Mouse (Mus musculus) neural tube, embryonic 14.5 days (tissue): ENCODE measurements around the gene Eme2. TPM values are rescaled to one million over a fixed set of nuclear protein-coding genes. Genes with fewer than 3 reads are reported as not detected.

Experiments used
- ATAC-seq: fragments of 200-750 bp; cut with Nextera tagmentation; 2 replicates; pipeline ENCODE4 v1.8.0; 2017; ENCODE audit warnings: low read depth, mild to moderate bottlenecking, moderate TSS enrichment, moderate library complexity
- H3K27ac ChIP-seq: fragments of 300-500 bp; sonication (generic); 2 replicates; pipeline ENCODE4 v1.5.1; 2014; ENCODE audit warnings: low read depth, mild to moderate bottlenecking, control low read depth, low read length, moderate library complexity, mixed read lengths
- H3K27me3 ChIP-seq: fragments of 300-500 bp; sonication (generic); 2 replicates; pipeline ENCODE4 v1.6.1; 2014; ENCODE audit warnings: low read length; ENCODE audit not compliant: control insufficient read depth, insufficient read depth
- H3K36me3 ChIP-seq: fragments of 300-500 bp; sonication (generic); 2 replicates; pipeline ENCODE4 v1.6.1; 2014; ENCODE audit warnings: low read length, mixed read lengths; ENCODE audit not compliant: control insufficient read depth, insufficient read depth
- H3K4me1 ChIP-seq: fragments of 300-500 bp; sonication (generic); 2 replicates; pipeline ENCODE4 v1.6.1; 2014; ENCODE audit warnings: low read length; ENCODE audit not compliant: control insufficient read depth, insufficient read depth
- H3K4me2 ChIP-seq: fragments of 300-500 bp; sonication (generic); 2 replicates; pipeline ENCODE4 v1.6.1; 2014; ENCODE audit warnings: mild to moderate bottlenecking, low read depth, low read length, control low read depth
- H3K4me3 ChIP-seq: fragments of 300-500 bp; sonication (generic); 2 replicates; pipeline ENCODE4 v1.5.1; 2014; ENCODE audit warnings: low read depth, low read length, control low read depth, mixed read lengths
- H3K9ac ChIP-seq: fragments of 300-500 bp; sonication (generic); replicated peaks from 2 replicates; pipeline ENCODE4 v1.6.1; 2014; ENCODE audit warnings: low read depth, mild to moderate bottlenecking, control low read depth, low read length, mixed read lengths
- H3K9me3 ChIP-seq: fragments of 300-500 bp; sonication (generic); 2 replicates; pipeline ENCODE4 v1.6.1; 2016; ENCODE audit warnings: low read length; ENCODE audit not compliant: control insufficient read depth
- WGBS: fragments of 180-500 bp; shearing (Covaris S2); extraction: QIAGEN DNeasy Blood & Tissue Kit; methylation state at CpG from one replicate; pipeline ENCODE4 v1.1.7; 2014; 5-methylcytosine and 5-hydroxymethylcytosine counted together
- polyA plus RNA-seq: library from polyadenylated mRNA; unstranded; fragments of >200 nt; fragmentation: Nextera tagmentation; extraction: Ambion mirVana; gene quantifications from 2 replicates; pipeline ENCODE4 v1.2.1, GENCODE M21; 2014

Gene Eme2
- polyA plus RNA-seq, 1 experiment from 2014 or later, result 21.4 TPM

GRCm38 (mm10) chr17:24865776-24866175, 29.1 kb downstream of the Eme2 start, which contains the start of gene Igfals:
Gene Igfals, plus strand, starts transcription at chr17:24865997.
- H3K36me3 ChIP-seq, result peaks cover 13% of the 10 kb centered on the region; the same call in 1 of the 2 replicates
- H3K9me3 ChIP-seq, result no peaks in the 10 kb centered on the region
- H3K27ac ChIP-seq, result no peak within 1 kb of the TSS
- H3K9ac ChIP-seq, result no peak within 1 kb of the TSS
- ATAC-seq, result no peak
- 87% methylated on average over 8 of the region's 8 CpGs for WGBS
- no peak within 1 kb of the TSS for H3K4me2 ChIP-seq
- no peaks in the 10 kb centered on the region for H3K27me3 ChIP-seq
- H3K4me3 ChIP-seq, result no peak within 1 kb of the TSS
- H3K4me1 ChIP-seq, result no peaks in the 10 kb centered on the region

- no peak overlapping the region for H3K9ac ChIP-seq
- H3K27me3 ChIP-seq, result no peaks in the 10 kb centered on the region
- H3K4me1 ChIP-seq, result no peaks in the 10 kb centered on the region
- WGBS, result 93% methylated on average over 3 of the region's 3 CpGs
- no peak overlapping the region for H3K4me3 ChIP-seq
- ATAC-seq, result no peak
- H3K27ac ChIP-seq, result no peak overlapping the region
- no peak overlapping the region for H3K4me2 ChIP-seq
- no peaks in the 10 kb centered on the region for H3K9me3 ChIP-seq
- H3K36me3 ChIP-seq, result peaks cover 18% of the 10 kb centered on the region; the same call in 1 of the 2 replicates
These were observed 33.1 kb downstream of the Eme2 start for GRCm38 (mm10) chr17:24861785-24862184.

- Histone ChIP-seq H3K27me3 (no peaks in the 10 kb centered on the region), H3K4me3 (no peak overlapping the region), H3K9me3 (no peaks in the 10 kb centered on the region), H3K4me2 (no peak overlapping the region), H3K27ac (no peak overlapping the region), H3K36me3 (peaks cover 14% of the 10 kb centered on the region; the same call in 1 of the 2 replicates), H3K4me1 (no peaks in the 10 kb centered on the region), H3K9ac (no peak overlapping the region)
- WGBS, result 91% methylated on average over 8 of the region's 8 CpGs
- ATAC-seq, result no peak
These were observed 34.8 kb downstream of the Eme2 start for GRCm38 (mm10) chr17:24860076-24860475.

DNA sequence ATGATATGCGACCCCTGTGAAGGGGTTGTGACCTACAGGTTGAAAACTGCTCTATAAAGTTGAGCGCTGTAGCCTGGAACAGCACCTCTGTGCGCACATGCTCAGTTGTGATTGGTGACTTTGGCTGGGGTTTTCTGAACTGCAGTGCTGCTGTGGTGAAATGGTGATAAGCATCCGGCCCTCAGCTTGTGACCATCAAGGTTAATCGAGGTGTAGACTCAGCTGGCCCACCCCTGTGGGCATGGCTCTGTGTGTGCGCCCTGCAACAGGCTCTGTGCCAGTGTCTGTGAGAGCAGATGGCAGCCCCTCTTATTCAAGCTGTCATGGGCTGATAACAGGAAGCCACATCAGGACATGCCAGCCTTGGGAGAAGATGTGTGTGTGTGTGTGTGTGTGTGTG, 35.9 kb downstream of the Eme2 start:
- no peak overlapping the region for H3K4me2 ChIP-seq
- H3K36me3 ChIP-seq, result peaks cover 9% of the 10 kb centered on the region; the same call in 1 of the 2 replicates
- WGBS, result 84% methylated on average over 6 of the region's 6 CpGs
- no peaks in the 10 kb centered on the region for H3K27me3 ChIP-seq
- no peak overlapping the region for H3K4me3 ChIP-seq
- no peak overlapping the region for H3K27ac ChIP-seq
- no peak for ATAC-seq
- no peaks in the 10 kb centered on the region for H3K9me3 ChIP-seq
- H3K9ac ChIP-seq, result no peak overlapping the region
- H3K4me1 ChIP-seq, result no peaks in the 10 kb centered on the region

DNA sequence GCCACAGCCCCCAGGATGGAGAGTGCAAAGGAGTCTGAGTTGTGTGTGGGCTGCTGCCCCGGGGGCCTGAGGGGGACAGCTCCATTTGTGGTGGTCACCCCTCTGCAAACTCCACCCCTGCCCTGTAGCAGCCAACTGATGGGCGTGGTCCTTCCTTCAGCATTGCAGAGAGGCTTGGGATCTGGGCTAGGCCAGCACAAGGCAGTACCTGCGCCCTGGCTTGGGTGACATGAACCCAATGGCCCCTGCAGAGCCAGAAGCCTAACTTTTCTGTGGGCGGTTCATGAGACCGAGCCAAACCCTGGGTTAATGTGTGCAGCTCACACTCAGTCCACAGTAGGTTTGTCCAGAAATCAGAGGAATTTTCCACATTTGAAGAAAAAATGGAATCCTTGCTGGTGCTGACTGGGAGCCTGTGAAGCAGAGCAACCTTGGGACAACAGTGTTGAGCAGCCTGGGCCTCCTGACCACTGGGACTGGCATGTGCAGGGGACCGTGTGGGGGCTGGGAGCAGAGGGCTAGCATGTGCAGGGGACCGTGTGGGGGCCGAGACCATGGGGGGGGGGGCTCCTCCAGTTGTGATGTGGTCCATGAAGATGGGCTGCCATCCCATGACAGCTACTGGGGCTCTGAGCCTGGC, 36.9 kb downstream of the Eme2 start:
- no peak overlapping the region for H3K27ac ChIP-seq
- H3K36me3 ChIP-seq, result peaks cover 9% of the 10 kb centered on the region; the same call in 1 of the 2 replicates
- H3K9ac ChIP-seq, result no peak overlapping the region
- no peaks in the 10 kb centered on the region for H3K9me3 ChIP-seq
- no peaks in the 10 kb centered on the region for H3K4me1 ChIP-seq
- WGBS, result 87% methylated on average over 8 of the region's 8 CpGs
- no peak overlapping the region for H3K4me3 ChIP-seq
- ATAC-seq, result no peak
- no peaks in the 10 kb centered on the region for H3K27me3 ChIP-seq
- H3K4me2 ChIP-seq, result no peak overlapping the region

DNA sequence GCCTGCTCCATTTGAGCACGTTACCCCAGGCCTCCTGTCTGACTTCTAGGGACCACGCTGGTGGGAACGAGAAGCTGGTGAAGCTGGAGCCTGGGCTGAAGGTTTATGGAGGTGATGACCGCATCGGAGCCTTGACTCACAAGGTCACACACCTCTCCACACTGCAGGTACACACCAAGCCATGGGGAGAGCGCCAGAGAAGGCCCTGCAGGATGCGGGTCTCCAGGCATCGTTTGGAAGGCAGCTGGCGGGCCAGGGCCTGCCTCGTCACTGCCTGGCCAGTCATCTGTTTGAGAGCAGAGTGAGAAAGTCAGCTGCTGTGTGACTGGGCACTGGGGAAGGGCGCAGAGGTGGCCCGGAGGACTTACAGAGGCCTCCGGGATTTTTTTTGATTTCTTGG, 38.3 kb downstream of the Eme2 start:
- Histone ChIP-seq H3K9me3 (no peaks in the 10 kb centered on the region), H3K4me2 (no peak overlapping the region), H3K27ac (no peak overlapping the region), H3K9ac (no peak overlapping the region), H3K4me1 (peaks cover 1% of the 10 kb centered on the region), H3K27me3 (no peaks in the 10 kb centered on the region), H3K4me3 (no peak overlapping the region), H3K36me3 (0 out of 2 replicates have a peak, but pooled peaks cover 5% of the 10 kb centered on the region)
- WGBS, result 94% methylated on average over 13 of the region's 13 CpGs
- ATAC-seq, result no peak

DNA sequence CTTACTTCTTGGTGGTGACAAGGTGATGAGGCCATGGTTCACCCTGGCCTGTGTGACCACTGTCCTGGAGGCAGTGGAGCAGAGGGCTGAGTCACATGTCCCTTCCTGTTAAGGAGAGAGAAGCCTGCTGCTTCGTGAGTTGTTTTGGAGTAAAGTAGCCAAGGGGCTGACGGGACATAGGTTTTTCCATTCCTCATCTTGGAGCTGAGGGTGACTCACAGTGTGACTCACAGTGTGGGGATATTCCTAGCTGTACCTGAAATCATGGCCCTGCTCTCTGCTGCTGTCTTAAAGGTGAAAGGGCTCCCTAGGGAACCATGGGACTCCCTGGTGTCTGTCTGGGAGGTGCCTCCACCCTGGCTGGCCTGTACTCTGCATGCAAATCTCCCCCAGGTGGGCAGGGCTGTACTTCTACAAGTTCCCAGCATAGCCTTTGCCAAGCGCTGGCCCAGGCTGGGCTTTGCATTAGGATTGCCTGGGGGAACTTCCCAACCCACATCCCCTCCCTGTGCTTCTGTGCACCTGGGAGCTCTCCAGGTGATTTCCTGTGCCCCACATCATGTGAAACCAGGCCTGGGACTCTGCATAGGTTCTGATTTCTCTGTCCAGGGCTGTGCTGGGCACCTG, 38.9 kb downstream of the Eme2 start:
- Histone ChIP-seq H3K9ac (no peak overlapping the region), H3K4me3 (no peak overlapping the region)
- WGBS, result 92% methylated on average over 3 of the region's 3 CpGs

DNA sequence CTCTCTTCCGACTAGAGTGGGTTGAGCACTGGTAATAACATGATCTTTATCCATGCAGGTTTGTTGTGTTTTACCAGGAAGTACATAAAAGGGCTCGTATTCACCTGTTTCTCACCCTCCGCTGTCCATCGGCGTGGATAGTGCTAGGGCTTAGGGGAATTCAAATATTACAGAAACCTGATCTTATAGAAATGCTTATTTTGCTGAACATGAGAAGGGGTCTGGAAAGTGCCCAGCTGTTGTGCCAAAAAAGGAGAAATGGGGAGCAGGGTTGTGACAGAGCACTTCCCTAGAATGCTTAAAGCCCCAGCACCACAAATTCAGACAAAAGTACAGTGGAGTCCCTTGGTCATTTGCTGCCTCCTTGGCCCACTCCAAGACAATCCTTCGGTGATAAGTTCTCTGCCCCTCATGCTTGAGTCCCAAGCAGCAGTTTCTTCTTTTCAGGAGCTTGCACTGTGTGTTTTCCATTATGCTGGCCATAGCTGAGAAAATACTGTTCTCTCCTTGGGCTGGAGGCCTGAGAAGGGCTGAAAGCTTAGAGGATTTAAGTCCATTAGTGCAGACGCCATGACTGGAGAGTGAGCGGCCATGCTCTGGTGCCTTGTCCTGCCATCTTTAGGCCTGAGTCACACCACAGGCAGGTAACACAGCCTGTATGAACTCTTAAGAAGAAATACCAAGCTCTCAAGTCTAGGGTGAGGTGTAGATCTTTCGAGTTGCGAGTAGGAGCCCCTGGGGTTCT, 43.3 kb downstream of the Eme2 start:
- no peak for ATAC-seq

More for the DNA sequence above, 38.9 kb downstream of the Eme2 start:
- no peak for ATAC-seq
- Histone ChIP-seq H3K9me3 (no peaks in the 10 kb centered on the region), H3K4me1 (peaks cover 7% of the 10 kb centered on the region), H3K4me2 (no peak overlapping the region), H3K27me3 (no peaks in the 10 kb centered on the region), H3K36me3 (0 out of 2 replicates have a peak, but pooled peaks cover 5% of the 10 kb centered on the region), H3K27ac (no peak overlapping the region)

DNA sequence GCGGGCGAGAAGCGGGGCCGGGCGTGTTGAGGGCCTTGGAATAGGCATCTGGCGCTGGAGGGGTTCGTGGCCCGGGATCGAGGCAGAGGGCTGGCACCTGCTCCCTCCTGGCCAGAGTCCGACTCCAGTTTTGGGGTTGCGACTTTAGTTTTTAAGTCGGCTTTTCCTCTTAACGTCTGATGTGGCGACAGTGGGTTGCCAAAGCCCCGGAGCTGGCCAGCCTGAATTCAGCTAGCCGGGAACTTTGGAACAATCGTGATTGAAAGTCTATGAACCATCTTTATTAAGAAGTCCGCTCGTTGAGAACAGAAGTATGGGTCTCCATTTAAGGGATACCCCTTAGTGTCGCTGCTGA, 44.1 kb downstream of the Eme2 start:
- H3K9ac ChIP-seq, result peak overlapping the region; percentile 72
- H3K4me2 ChIP-seq, result peak overlapping the region; percentile 86

More for the DNA sequence above, 43.3 kb downstream of the Eme2 start:
- H3K9me3 ChIP-seq, result no peaks in the 10 kb centered on the region
- H3K27ac ChIP-seq, result no peak overlapping the region
- peak overlapping the region; percentile 72; the same call in 1 of the 2 replicates for H3K9ac ChIP-seq
- H3K36me3 ChIP-seq, result no peaks in the 10 kb centered on the region
- H3K4me1 ChIP-seq, result peaks cover 19% of the 10 kb centered on the region
- H3K27me3 ChIP-seq, result no peaks in the 10 kb centered on the region
- WGBS, result 85% methylated on average over 10 of the region's 10 CpGs
- peak overlapping the region; percentile 86 for H3K4me2 ChIP-seq
- H3K4me3 ChIP-seq, result peak overlapping the region; percentile 82

More for the DNA sequence above, 44.1 kb downstream of the Eme2 start:
- Histone ChIP-seq H3K27ac (peak overlapping the region; percentile 52; the same call in 1 of the 2 replicates), H3K4me1 (peaks cover 19% of the 10 kb centered on the region), H3K4me3 (peak overlapping the region; percentile 82), H3K9me3 (no peaks in the 10 kb centered on the region), H3K36me3 (no peaks in the 10 kb centered on the region), H3K27me3 (no peaks in the 10 kb centered on the region)
- no peak for ATAC-seq
- WGBS, result 1% methylated on average over 15 of the region's 20 CpGs
